Mouse (Mus musculus): ENCODE measurements around the gene Traf4. TPM values are rescaled to one million over a fixed set of nuclear protein-coding genes. Genes with fewer than 3 reads are reported as not detected.
A peak's percentile ranks its signal among the peaks of the same experiment; 100 is the strongest.
"Not testable (repeated sequence)": the region's sequence is repeated elsewhere in the genome, so short reads cannot be mapped to it uniquely, and the experiment has no call there.

Gene Traf4
- polyA plus RNA-seq, 1 experiment from 2014 or later, result 174 TPM

- no peak within 1 kb of the TSS for H3K27ac ChIP-seq
- H3K4me3 ChIP-seq, result no peak within 1 kb of the TSS
- peaks cover 32% of the 10 kb centered on the region for H3K36me3 ChIP-seq
- H3K27me3 ChIP-seq (replicated peaks), result no peaks in the 10 kb centered on the region
- H3K4me2 ChIP-seq (replicated peaks), result peak within 1 kb of the TSS; percentile 51
- no peak for ATAC-seq (ENCODE audit: low FRiP score, low read depth)
- no peak within 1 kb of the TSS for H3K9ac ChIP-seq
- 95% methylated on average over 1 of the region's 1 CpGs for WGBS
- no peaks in the 10 kb centered on the region for H3K9me3 ChIP-seq
- H3K4me1 ChIP-seq, result peaks cover 22% of the 10 kb centered on the region
These were observed 27.7 kb upstream of the Traf4 start, which contains the start of gene Proca1 for GRCm38 (mm10) chr11:78193113-78193512. Proca1 (plus strand) TSS chr11:78193392.

GRCm38 (mm10) chr11:78190041-78190440, 24.7 kb upstream of the Traf4 start:
- 67% methylated on average over 6 of the region's 6 CpGs for WGBS
- ATAC-seq (ENCODE audit: low FRiP score, low read depth), result no peak

GRCm38 (mm10) chr11:78189234-78190040, 24.0 kb upstream of the Traf4 start:
- H3K4me1 ChIP-seq, result peaks cover 14% of the 10 kb centered on the region
- peak overlapping the region; percentile 95 for H3K9ac ChIP-seq
- H3K27ac ChIP-seq, result peak overlapping the region; percentile 85
- peak; percentile 90 for ATAC-seq (ENCODE audit: low FRiP score, low read depth)
- H3K27me3 ChIP-seq (replicated peaks), result no peaks in the 10 kb centered on the region
- under 1% methylated on average over 42 of the region's 42 CpGs for WGBS
- H3K4me2 ChIP-seq (replicated peaks), result peak overlapping the region; percentile 71
- no peaks in the 10 kb centered on the region for H3K9me3 ChIP-seq
- H3K4me3 ChIP-seq, result peak overlapping the region; percentile 71
- H3K36me3 ChIP-seq, result peaks cover 32% of the 10 kb centered on the region

More at GRCm38 (mm10) chr11:78190041-78190440, 24.7 kb upstream of the Traf4 start:
- Histone ChIP-seq H3K27ac (no peak overlapping the region), H3K4me1 (peaks cover 20% of the 10 kb centered on the region), H3K36me3 (peaks cover 32% of the 10 kb centered on the region), H3K4me2 (replicated peaks) (peak overlapping the region; percentile 71), H3K4me3 (no peak overlapping the region), H3K9me3 (no peaks in the 10 kb centered on the region), H3K9ac (peak overlapping the region; percentile 95; the same call in 1 of the 2 replicates), H3K27me3 (replicated peaks) (no peaks in the 10 kb centered on the region)

GRCm38 (mm10) chr11:78188331-78189233, 23.2 kb upstream of the Traf4 start, which contains the start of gene Rab34:
Rab34 (plus strand) TSS chr11:78188430.
- peak within 1 kb of the TSS; percentile 71 for H3K4me2 ChIP-seq (replicated peaks)
- ATAC-seq (ENCODE audit: low FRiP score, low read depth), result peak; percentile 67
- peak within 1 kb of the TSS; percentile 71 for H3K4me3 ChIP-seq
- no peaks in the 10 kb centered on the region for H3K27me3 ChIP-seq (replicated peaks)
- peak within 1 kb of the TSS; percentile 85 for H3K27ac ChIP-seq
- H3K9me3 ChIP-seq, result no peaks in the 10 kb centered on the region
- under 1% methylated on average over 79 of the region's 80 CpGs for WGBS
- H3K36me3 ChIP-seq, result peaks cover 26% of the 10 kb centered on the region
- H3K4me1 ChIP-seq, result peaks cover 13% of the 10 kb centered on the region
- peak within 1 kb of the TSS; percentile 95 for H3K9ac ChIP-seq

GRCm38 (mm10) chr11:78184702-78185101, 19.3 kb upstream of the Traf4 start:
- 93% methylated on average over 6 of the region's 6 CpGs for WGBS
- H3K4me2 ChIP-seq (replicated peaks); H3K27ac ChIP-seq; H3K9ac ChIP-seq; H3K27me3 ChIP-seq (replicated peaks); ATAC-seq (ENCODE audit: low FRiP score, low read depth); H3K9me3 ChIP-seq; H3K4me3 ChIP-seq: not testable (repeated sequence)
- Histone ChIP-seq H3K36me3 (peaks cover 18% of the 10 kb centered on the region), H3K4me1 (peaks cover 23% of the 10 kb centered on the region)

- peak overlapping the region; percentile 52 for H3K4me2 ChIP-seq (replicated peaks)
- H3K4me3 ChIP-seq, result 0 out of 2 replicates have a peak overlapping the region, but pooled peaks have one; percentile 8
- no peaks in the 10 kb centered on the region for H3K9me3 ChIP-seq
- H3K27me3 ChIP-seq (replicated peaks), result no peaks in the 10 kb centered on the region
- peaks cover 21% of the 10 kb centered on the region for H3K36me3 ChIP-seq
- H3K9ac ChIP-seq, result no peak overlapping the region
- ATAC-seq (ENCODE audit: low FRiP score, low read depth), result no peak
- peaks cover 26% of the 10 kb centered on the region for H3K4me1 ChIP-seq
- WGBS, result 51% methylated on average over 10 of the region's 10 CpGs
- H3K27ac ChIP-seq, result no peak overlapping the region
These were observed 18.6 kb upstream of the Traf4 start for GRCm38 (mm10) chr11:78183884-78184514.

- H3K9me3 ChIP-seq, result no peaks in the 10 kb centered on the region
- H3K4me2 ChIP-seq (replicated peaks), result peak within 1 kb of the TSS; percentile 80
- peak within 1 kb of the TSS; percentile 90 for H3K27ac ChIP-seq
- peak; percentile 88 for ATAC-seq (ENCODE audit: low FRiP score, low read depth)
- no peaks in the 10 kb centered on the region for H3K27me3 ChIP-seq (replicated peaks)
- H3K4me1 ChIP-seq, result peaks cover 33% of the 10 kb centered on the region
- H3K4me3 ChIP-seq, result peak within 1 kb of the TSS; percentile 88
- peak within 1 kb of the TSS; percentile 92 for H3K9ac ChIP-seq
- H3K36me3 ChIP-seq, result peaks cover 21% of the 10 kb centered on the region
- under 1% methylated on average over 38 of the region's 38 CpGs for WGBS
These were observed 17.8 kb upstream of the Traf4 start, which contains the start of gene Rpl23a for GRCm38 (mm10) chr11:78182961-78183844. Rpl23a (minus strand) TSS chr11:78183584.

GRCm38 (mm10) chr11:78182450-78182849, 17.1 kb upstream of the Traf4 start:
- no peak overlapping the region for H3K27ac ChIP-seq
- no peaks in the 10 kb centered on the region for H3K27me3 ChIP-seq (replicated peaks)
- H3K4me1 ChIP-seq, result peaks cover 40% of the 10 kb centered on the region
- WGBS, result 12% methylated on average over 7 of the region's 7 CpGs
- ATAC-seq (ENCODE audit: low FRiP score, low read depth), result no peak
- H3K9me3 ChIP-seq, result no peaks in the 10 kb centered on the region
- H3K36me3 ChIP-seq, result peaks cover 21% of the 10 kb centered on the region
- H3K9ac ChIP-seq, result peak overlapping the region; percentile 92
- peak overlapping the region; percentile 88 for H3K4me3 ChIP-seq
- peak overlapping the region; percentile 80 for H3K4me2 ChIP-seq (replicated peaks)

GRCm38 (mm10) chr11:78181830-78182357, 16.5 kb upstream of the Traf4 start:
- peaks cover 21% of the 10 kb centered on the region for H3K36me3 ChIP-seq
- no peak for ATAC-seq (ENCODE audit: low FRiP score, low read depth)
- no peaks in the 10 kb centered on the region for H3K9me3 ChIP-seq
- peak overlapping the region; percentile 80 for H3K4me2 ChIP-seq (replicated peaks)
- no peak overlapping the region for H3K27ac ChIP-seq
- H3K9ac ChIP-seq, result peak overlapping the region; percentile 92
- H3K4me3 ChIP-seq, result peak overlapping the region; percentile 88
- no peaks in the 10 kb centered on the region for H3K27me3 ChIP-seq (replicated peaks)
- H3K4me1 ChIP-seq, result peaks cover 45% of the 10 kb centered on the region
- WGBS, result 46% methylated on average over 2 of the region's 2 CpGs

- Histone ChIP-seq H3K9me3 (no peaks in the 10 kb centered on the region), H3K4me1 (peaks cover 52% of the 10 kb centered on the region), H3K9ac (no peak overlapping the region), H3K27me3 (replicated peaks) (no peaks in the 10 kb centered on the region), H3K36me3 (peaks cover 21% of the 10 kb centered on the region), H3K27ac (no peak overlapping the region), H3K4me2 (replicated peaks) (peak overlapping the region; percentile 91), H3K4me3 (no peak overlapping the region)
- WGBS, result 80% methylated on average over 6 of the region's 6 CpGs
- no peak for ATAC-seq (ENCODE audit: low FRiP score, low read depth)
These were observed 14.8 kb upstream of the Traf4 start for GRCm38 (mm10) chr11:78180081-78180761.

Measured in neural tube, embryonic 12.5 days (tissue).